Mouse (Mus musculus) cortical plate, adult 2 months (tissue): Measurements from ENCODE around the gene D630045J12Rik.

ENCODE experiments used
- CTCF ChIP-seq: fragments of 200-500 bp; IDR thresholded peaks from 2 replicates; pipeline ENCODE4 v1.5.1; 2011; ENCODE audit warnings: mild to moderate bottlenecking, control low read depth, low read length; ENCODE audit not compliant: insufficient read depth; ENCODE audit errors: extremely low read depth
- POLR2A ChIP-seq: fragments of 200-500 bp; IDR thresholded peaks from 2 replicates; pipeline ENCODE4 v1.6.1; 2011; ENCODE audit warnings: mild to moderate bottlenecking, low read length, control low read depth; ENCODE audit not compliant: insufficient read depth; ENCODE audit errors: extremely low read depth

GRCm38 (mm10) chr6:38134806-38135559, 118.8 kb downstream of the D630045J12Rik start:
- TF ChIP-seq CTCF (no peak), POLR2A (no peak)
